Mouse (Mus musculus): ENCODE data around the gene Snx19.

- TF ChIP-seq CTCF (IDR thresholded peaks at IDR 0.05; ENCODE audit: low read depth) (no peak), EP300 (IDR thresholded peaks at IDR 0.05; ENCODE audit: low read depth) (no peak)
These were observed 57.3 kb downstream of the Snx19 start for GRCm38 (mm10) chr9:30484183-30484582.
